Comparison of ENCODE assay signal across 8 mouse cellular contexts in the genomic region with DNA sequence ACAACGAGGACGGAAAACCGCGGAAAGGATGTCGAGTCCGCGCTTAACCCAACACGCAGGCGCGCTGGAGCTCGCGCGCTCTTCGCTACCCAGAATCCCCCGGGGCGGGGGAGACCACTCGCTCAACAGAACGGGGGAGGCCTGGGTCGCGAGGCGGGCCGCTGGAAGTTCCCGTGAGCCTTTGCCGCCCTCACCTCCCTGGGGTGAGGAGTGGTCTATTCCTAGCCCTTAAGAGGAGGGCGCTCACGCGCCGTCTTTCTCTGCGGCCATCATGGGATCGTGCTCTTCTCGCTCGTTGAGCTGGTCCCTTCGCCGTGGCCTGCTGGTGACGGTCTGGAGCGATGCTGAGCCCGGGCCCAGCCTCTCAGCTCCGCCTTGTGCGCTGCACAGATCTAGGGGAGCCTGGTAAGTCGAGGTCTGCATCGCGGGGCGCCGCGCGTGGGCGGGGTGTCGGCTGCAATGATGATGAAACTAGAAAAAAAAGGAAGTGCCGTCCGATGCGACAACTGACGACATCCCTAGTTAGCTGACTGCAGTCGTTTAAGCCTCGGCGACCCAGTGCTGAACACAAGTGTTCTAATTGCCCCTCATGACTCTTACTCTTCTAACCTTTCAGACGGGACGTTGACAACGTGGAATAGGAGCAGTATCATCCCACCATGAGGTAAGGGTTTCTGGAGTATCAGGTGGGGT. TPM values are rescaled to one million over a fixed set of nuclear protein-coding genes. Genes with fewer than 3 reads are reported as not detected.
DNase-seq lines count a peak whose midpoint lies in the region; ATAC-seq lines count a peak whose summit lies in the region.

No protein-coding gene starts in this region.

- peaks cover 60% of the 10 kb centered on the region for H3K4me1 ChIP-seq in hindbrain, embryonic 13.5 days (replicated peaks)

- H3K4me3 ChIP-seq in hindbrain, embryonic 13.5 days, result peak overlapping the region; percentile 57

- peaks cover 41% of the 10 kb centered on the region for H3K36me3 ChIP-seq in hindbrain, embryonic 13.5 days

- peak overlapping the region; percentile 95 for H3K27ac ChIP-seq in hindbrain, embryonic 13.5 days

- no peaks in the 10 kb centered on the region for H3K27me3 ChIP-seq in hindbrain, embryonic 13.5 days

- peak; percentile 96 for ATAC-seq in hindbrain, embryonic 13.5 days (ENCODE audit: low FRiP score)

- peak overlapping the region; percentile 94 for H3K4me2 ChIP-seq in hindbrain, embryonic 13.5 days

- WGBS in hindbrain, embryonic 13.5 days, result under 1% methylated on average over 58 of the region's 58 CpGs

- H3K9me3 ChIP-seq in hindbrain, embryonic 13.5 days, result no peaks in the 10 kb centered on the region

- peak overlapping the region; percentile 90 for H3K9ac ChIP-seq in hindbrain, embryonic 13.5 days

- peak; percentile 99 for DNase-seq in NIH3T3 (ENCODE audit: low read depth)
- peak; percentile 98 to 99 for DNase-seq in cerebellum, postnatal 10 days
- DNase-seq in frontal cortex, postnatal 10 days (ENCODE audit: low spot score in 2 of 2), result peak; percentile 97 to 98
- peak; percentile 89 to 96 for DNase-seq in layer of hippocampus, postnatal 25 days (ENCODE audit: extremely low spot score in 1 of 2, low spot score in 1 of 2)
- DNase-seq in lung, postnatal 25 days (ENCODE audit: low spot score), result peak; percentile 96
- peak; percentile 98 for DNase-seq in retina, embryonic 14.5 days (ENCODE audit: low spot score)
- peak; percentile 97 for DNase-seq in thymus, postnatal 4 days

RNA-seq across cellular contexts. Expression of gene Trpv2, which starts 28.5 kb away (rescaled TPM):
- polyA plus RNA-seq in hindbrain, embryonic 13.5 days (2015; fragmentation: Nextera tagmentation; extraction: Ambion mirVana), result 21.5 and 21.7 TPM in 2 replicates
- total RNA-seq in layer of hippocampus, postnatal 25 days (2021), result 10 to 100 TPM; 14.3 to 16.0 TPM

RNA-seq across cellular contexts. Expression of gene Lrrc75a, which starts 45.6 kb away (rescaled TPM):
- polyA plus RNA-seq in hindbrain, embryonic 13.5 days (2015; fragmentation: Nextera tagmentation; extraction: Ambion mirVana), result 10.0 and 10.4 TPM in 2 replicates
- total RNA-seq in layer of hippocampus, postnatal 25 days (2021), result 1 to 10 TPM; 8.1 to 9.9 TPM

RNA-seq across cellular contexts. Expression of gene Mmgt2, which starts 45.7 kb away (rescaled TPM):
- 22.8 and 24.9 TPM in 2 replicates for polyA plus RNA-seq in hindbrain, embryonic 13.5 days (2015; fragmentation: Nextera tagmentation; extraction: Ambion mirVana)
- total RNA-seq in layer of hippocampus, postnatal 25 days (2021), result 10 to 100 TPM; 16.5 to 17.9 TPM

RNA-seq across cellular contexts. Expression of gene Ubb, which starts 51.8 kb away (rescaled TPM):
- 4,618 and 4,725 TPM in 2 replicates for polyA plus RNA-seq in hindbrain, embryonic 13.5 days (2015; fragmentation: Nextera tagmentation; extraction: Ambion mirVana)
- total RNA-seq in layer of hippocampus, postnatal 25 days (2021), result 1,000 to 10,000 TPM; 1,687 to 1,997 TPM

Comparison
In these comparisons a context has a peak if more than half of its experiments do, and no peak if none do; other contexts are left out.
1. Peak in every context shown above with its lines: DNase-seq, ATAC-seq, H3K4me3 ChIP-seq and H3K27ac ChIP-seq.